Mouse (Mus musculus) kidney, embryonic 14.5 days (tissue): ENCODE measurements around the gene Col27a1. TPM values are rescaled to one million over a fixed set of nuclear protein-coding genes. Genes with fewer than 3 reads are reported as not detected.

Experiments
- ATAC-seq: fragments of 200-750 bp; cut with Nextera tagmentation; 2 replicates; pipeline ENCODE4 v1.8.0; 2017; ENCODE audit warnings: moderate number of reproducible peaks, mild to moderate bottlenecking, moderate TSS enrichment, moderate library complexity; ENCODE audit not compliant: low FRiP score, low TSS enrichment
- H3K27ac ChIP-seq: fragments of 300-500 bp; sonication (generic); 2 replicates; pipeline ENCODE4 v1.5.1; 2014; ENCODE audit warnings: low read depth, mild to moderate bottlenecking, low read length, moderate library complexity, mixed read lengths
- H3K27me3 ChIP-seq: fragments of 300-500 bp; sonication (generic); 2 replicates; pipeline ENCODE4 v1.6.1; 2014; ENCODE audit warnings: mild to moderate bottlenecking, low read length; ENCODE audit not compliant: control insufficient read depth, insufficient read depth
- H3K36me3 ChIP-seq: fragments of 300-500 bp; sonication (generic); 2 replicates; pipeline ENCODE4 v1.6.1; 2014; ENCODE audit warnings: low read length, mixed read lengths; ENCODE audit not compliant: control insufficient read depth, insufficient read depth
- H3K4me1 ChIP-seq: fragments of 300-500 bp; sonication (generic); 2 replicates; pipeline ENCODE4 v1.6.1; 2014; ENCODE audit warnings: low read length, mixed read lengths; ENCODE audit not compliant: control insufficient read depth, insufficient read depth
- H3K4me2 ChIP-seq: fragments of 300-500 bp; sonication (generic); replicated peaks from 2 replicates; pipeline ENCODE4 v1.6.1; 2014; ENCODE audit warnings: low read depth, mild to moderate bottlenecking, low read length
- H3K4me3 ChIP-seq: fragments of 300-500 bp; sonication (generic); 2 replicates; pipeline ENCODE4 v1.5.1; 2014; ENCODE audit warnings: mild to moderate bottlenecking, low read length
- H3K9ac ChIP-seq: fragments of 300-500 bp; sonication (generic); 2 replicates; pipeline ENCODE4 v1.6.1; 2014; ENCODE audit warnings: low read depth, mild to moderate bottlenecking, low read length, moderate library complexity
- H3K9me3 ChIP-seq: fragments of 300-500 bp; sonication (generic); 2 replicates; pipeline ENCODE4 v1.6.1; 2016; ENCODE audit warnings: low read length; ENCODE audit not compliant: control insufficient read depth
- WGBS: fragments of 180-500 bp; shearing (Covaris S2); extraction: QIAGEN DNeasy Blood & Tissue Kit; methylation state at CpG from one replicate; pipeline ENCODE4 v1.1.7; 2014; 5-methylcytosine and 5-hydroxymethylcytosine counted together
- polyA plus RNA-seq: library from polyadenylated mRNA; unstranded; fragments of >200 nt; fragmentation: Nextera tagmentation; extraction: Ambion mirVana; gene quantifications from 2 replicates; pipeline ENCODE4 v1.2.1, GENCODE M21; 2014

Gene Col27a1
- polyA plus RNA-seq, 1 experiment from 2014 or later, result 8.8 TPM

DNA sequence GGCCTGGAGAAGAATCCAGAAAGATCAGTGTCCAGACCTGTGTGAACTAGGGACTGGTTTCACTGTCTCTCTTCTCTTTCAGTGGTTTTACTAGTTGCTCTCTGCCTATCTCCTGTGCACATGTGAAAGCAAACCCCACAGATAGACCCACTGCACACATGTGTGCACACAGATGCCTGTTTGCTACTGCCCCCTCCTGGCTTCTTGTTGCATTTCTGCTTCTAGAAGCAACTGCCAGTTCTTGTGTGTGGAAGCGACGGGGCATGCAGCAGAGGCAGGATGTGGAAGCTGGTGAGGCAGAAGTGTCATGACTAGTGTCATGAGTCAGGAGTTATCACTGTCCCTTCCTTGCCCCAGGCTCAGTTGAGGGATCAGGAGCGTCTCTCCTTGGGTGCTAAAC lies 158.1 kb downstream of the Col27a1 start:
- no peak overlapping the region for H3K9ac ChIP-seq
- ATAC-seq, result no peak
- H3K36me3 ChIP-seq, result peaks cover 54% of the 10 kb centered on the region
- H3K27ac ChIP-seq, result no peak overlapping the region
- no peaks in the 10 kb centered on the region for H3K27me3 ChIP-seq
- WGBS, result 54% methylated on average over 3 of the region's 3 CpGs
- no peak overlapping the region for H3K4me3 ChIP-seq
- H3K4me1 ChIP-seq, result no peaks in the 10 kb centered on the region
- H3K9me3 ChIP-seq, result no peaks in the 10 kb centered on the region
- H3K4me2 ChIP-seq, result no peak overlapping the region

- Histone ChIP-seq H3K36me3 (peaks cover 57% of the 10 kb centered on the region), H3K9ac (no peak overlapping the region)
- 90% methylated on average over 8 of the region's 8 CpGs for WGBS
Observed at GRCm38 (mm10) chr4:63373404-63373803, 159.6 kb downstream of the Col27a1 start.

GRCm38 (mm10) chr4:63374331-63374730 lies 160.5 kb downstream of the Col27a1 start:
- ATAC-seq, result no peak
- 68% methylated on average over 12 of the region's 12 CpGs for WGBS
- H3K36me3 ChIP-seq, result peaks cover 65% of the 10 kb centered on the region

More at GRCm38 (mm10) chr4:63373404-63373803, 159.6 kb downstream of the Col27a1 start:
- Histone ChIP-seq H3K4me2 (no peak overlapping the region), H3K9me3 (no peaks in the 10 kb centered on the region), H3K4me3 (no peak overlapping the region), H3K4me1 (no peaks in the 10 kb centered on the region), H3K27ac (no peak overlapping the region), H3K27me3 (no peaks in the 10 kb centered on the region)
- no peak for ATAC-seq

GRCm38 (mm10) chr4:63375367-63375766 lies 161.6 kb downstream of the Col27a1 start:
- WGBS, result 100% methylated on average over 1 of the region's 1 CpGs
- Histone ChIP-seq H3K9ac (no peak overlapping the region), H3K4me3 (no peak overlapping the region), H3K4me1 (no peaks in the 10 kb centered on the region), H3K4me2 (no peak overlapping the region), H3K27ac (no peak overlapping the region), H3K36me3 (peaks cover 67% of the 10 kb centered on the region), H3K9me3 (no peaks in the 10 kb centered on the region), H3K27me3 (no peaks in the 10 kb centered on the region)
- no peak for ATAC-seq

More at GRCm38 (mm10) chr4:63374331-63374730, 160.5 kb downstream of the Col27a1 start:
- Histone ChIP-seq H3K27ac (no peak overlapping the region), H3K9ac (no peak overlapping the region), H3K4me1 (no peaks in the 10 kb centered on the region), H3K4me2 (no peak overlapping the region), H3K4me3 (no peak overlapping the region), H3K27me3 (no peaks in the 10 kb centered on the region), H3K9me3 (no peaks in the 10 kb centered on the region)

- no peak overlapping the region for H3K9ac ChIP-seq
- H3K27me3 ChIP-seq, result no peaks in the 10 kb centered on the region
- peaks cover 73% of the 10 kb centered on the region for H3K36me3 ChIP-seq
- H3K27ac ChIP-seq, result no peak overlapping the region
- H3K4me3 ChIP-seq, result no peak overlapping the region
- H3K4me1 ChIP-seq, result no peaks in the 10 kb centered on the region
- 73% methylated on average over 7 of the region's 7 CpGs for WGBS
- no peak for ATAC-seq
- H3K9me3 ChIP-seq, result no peaks in the 10 kb centered on the region
- H3K4me2 ChIP-seq, result no peak overlapping the region
Observed at GRCm38 (mm10) chr4:63377483-63377882, 163.7 kb downstream of the Col27a1 start.

DNA sequence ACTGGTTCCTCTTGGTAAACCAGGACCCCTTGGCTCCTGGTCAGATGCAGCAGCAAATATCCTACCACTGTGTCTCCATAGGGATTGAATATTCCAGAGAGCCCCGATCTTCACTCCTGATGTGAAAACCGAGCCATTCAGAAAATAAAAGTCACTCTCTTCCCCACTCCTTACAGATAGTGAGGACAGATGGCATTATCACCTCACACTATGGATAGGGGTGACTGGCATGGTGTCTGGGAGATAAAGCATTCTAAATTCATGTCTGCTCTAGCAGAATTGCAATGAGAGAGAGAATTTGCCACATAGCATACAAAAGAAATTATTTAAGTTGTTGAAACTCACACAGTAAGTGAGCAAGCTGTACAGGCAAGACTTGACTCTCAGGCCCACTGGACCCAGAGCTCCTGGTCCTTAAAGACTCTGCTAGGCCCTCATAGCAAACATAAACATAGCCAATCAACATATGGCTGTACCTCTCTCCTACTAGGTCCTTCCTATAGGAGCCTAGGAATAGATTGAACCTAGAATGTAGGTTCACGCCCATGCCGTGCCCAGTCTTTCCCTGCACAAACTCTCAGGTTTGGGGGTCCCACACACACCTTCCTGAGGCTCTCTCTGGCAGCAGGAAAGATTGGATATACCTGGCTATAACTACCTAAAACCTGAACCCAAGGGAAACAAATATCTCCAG lies 169.0 kb downstream of the Col27a1 start:
- no peaks in the 10 kb centered on the region for H3K9me3 ChIP-seq
- no peak overlapping the region for H3K4me3 ChIP-seq
- no peaks in the 10 kb centered on the region for H3K4me1 ChIP-seq
- no peak overlapping the region for H3K27ac ChIP-seq
- peaks cover 68% of the 10 kb centered on the region for H3K36me3 ChIP-seq
- no peak for ATAC-seq
- H3K27me3 ChIP-seq, result no peaks in the 10 kb centered on the region
- no peak overlapping the region for H3K4me2 ChIP-seq
- H3K9ac ChIP-seq, result no peak overlapping the region
- 82% methylated on average over 4 of the region's 4 CpGs for WGBS

DNA sequence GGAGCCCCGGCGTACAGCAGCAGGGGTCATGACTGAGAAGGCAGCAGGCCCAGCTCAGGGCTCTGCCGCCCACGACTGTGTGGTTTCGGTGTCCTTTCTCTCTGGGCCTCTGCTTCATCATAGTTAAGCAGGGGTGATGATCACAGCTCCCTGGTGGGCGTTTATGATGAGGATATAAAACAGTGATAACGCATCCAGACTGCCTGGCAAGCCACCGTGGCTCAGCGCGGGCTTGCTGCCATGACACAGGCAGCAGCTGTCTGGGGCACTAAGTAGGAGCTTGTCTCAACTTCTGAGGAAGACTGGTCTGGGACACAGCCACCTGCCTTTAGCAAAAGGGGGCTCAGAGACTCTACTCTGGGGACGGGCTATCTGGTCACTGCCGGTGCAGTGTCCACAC lies 169.7 kb downstream of the Col27a1 start:
- Histone ChIP-seq H3K36me3 (peaks cover 63% of the 10 kb centered on the region), H3K4me1 (no peaks in the 10 kb centered on the region), H3K4me3 (no peak overlapping the region), H3K4me2 (no peak overlapping the region), H3K27ac (no peak overlapping the region), H3K27me3 (no peaks in the 10 kb centered on the region), H3K9me3 (no peaks in the 10 kb centered on the region), H3K9ac (no peak overlapping the region)
- 75% methylated on average over 12 of the region's 12 CpGs for WGBS
- no peak for ATAC-seq

DNA sequence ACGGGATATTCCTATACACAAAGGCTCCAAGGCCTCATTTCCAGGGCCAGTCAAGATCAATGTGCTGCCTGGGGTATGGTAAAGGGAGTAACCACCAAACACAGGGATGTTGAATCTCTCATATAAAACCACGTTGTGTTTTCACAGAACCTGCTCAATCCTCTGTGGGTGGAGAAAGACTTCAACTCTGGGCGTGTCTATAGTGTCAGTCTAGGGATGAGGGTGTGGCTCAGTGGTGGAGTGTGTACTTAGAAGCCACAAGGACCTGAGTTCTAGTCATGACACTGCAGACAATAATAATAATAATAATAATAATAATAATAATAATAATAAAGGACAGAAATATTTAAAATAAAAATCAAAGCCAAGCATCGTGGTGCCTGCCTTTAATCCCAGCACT lies 170.5 kb downstream of the Col27a1 start:
- no peaks in the 10 kb centered on the region for H3K9me3 ChIP-seq
- peaks cover 55% of the 10 kb centered on the region for H3K36me3 ChIP-seq
- no peak overlapping the region for H3K4me3 ChIP-seq
- H3K27ac ChIP-seq, result no peak overlapping the region
- WGBS, result 95% methylated on average over 4 of the region's 4 CpGs
- no peak overlapping the region for H3K4me2 ChIP-seq
- no peak for ATAC-seq
- H3K4me1 ChIP-seq, result no peaks in the 10 kb centered on the region
- no peak overlapping the region for H3K9ac ChIP-seq
- H3K27me3 ChIP-seq, result no peaks in the 10 kb centered on the region
